Mouse (Mus musculus): ENCODE data around the gene C1qa.

- no peak for TF ChIP-seq CTCF (IDR thresholded peaks at IDR 0.05; ENCODE audit: borderline replicate concordance, insufficient read depth, low read depth, low read length)
- TF ChIP-seq POLR2A (IDR thresholded peaks at IDR 0.05; ENCODE audit: borderline replicate concordance, insufficient read depth, low read length): no peak
These were observed 6.3 kb upstream of the C1qa start for GRCm38 (mm10) chr4:136904767-136905539.

All from cerebellum, adult 2 months (tissue).